Mouse (Mus musculus) testis, adult 2 months (tissue): ENCODE data around the gene Coq5.

Experiments used
- CTCF ChIP-seq: fragments of 200-500 bp; IDR thresholded peaks from 2 replicates; pipeline ENCODE4 v1.5.1; 2012; ENCODE audit warnings: low read depth, mild to moderate bottlenecking, inconsistent platforms, low read length, moderate library complexity; ENCODE audit not compliant: control insufficient read depth, insufficient read depth, insufficient replicate concordance
- POLR2A ChIP-seq: fragments of 200-500 bp; IDR thresholded peaks from 2 replicates; pipeline ENCODE4 v1.6.1; 2012; ENCODE audit warnings: low read depth, mild to moderate bottlenecking, inconsistent platforms, low read length, moderate library complexity; ENCODE audit not compliant: control insufficient read depth

GRCm38 (mm10) chr5:115280050-115280687 lies 703 bp downstream of the Coq5 start:
- TF ChIP-seq POLR2A, result no peak
- no peak for TF ChIP-seq CTCF
